Mouse (Mus musculus) embryonic facial prominence, embryonic 11.5 days (tissue): Measurements from ENCODE around the gene Ccdc71. TPM values are rescaled to one million over a fixed set of nuclear protein-coding genes. Genes with fewer than 3 reads are reported as not detected.

ENCODE experiments used
- ATAC-seq: fragments of 200-750 bp; cut with Nextera tagmentation; replicated peaks from 2 replicates; pipeline ENCODE4 v1.8.0; 2017; ENCODE audit warnings: low read depth; ENCODE audit not compliant: insufficient number of reproducible peaks, low FRiP score, low TSS enrichment
- DNase-seq: peaks from one replicate; pipeline ENCODE4 v3.0.0-alpha.2; 2015; ENCODE audit warnings: low spot score
- H3K27ac ChIP-seq: fragments of 300-500 bp; sonication (generic); replicated peaks from 2 replicates; pipeline ENCODE4 v1.5.1; 2014; ENCODE audit warnings: mild to moderate bottlenecking, low read depth, low read length, control low read depth
- H3K27me3 ChIP-seq: fragments of 300-500 bp; sonication (generic); 2 replicates; pipeline ENCODE4 v1.6.1; 2014; ENCODE audit warnings: mild to moderate bottlenecking, low read length, moderate library complexity, mixed read lengths; ENCODE audit not compliant: control insufficient read depth, insufficient read depth
- H3K36me3 ChIP-seq: fragments of 300-500 bp; sonication (generic); replicated peaks from 2 replicates; pipeline ENCODE4 v1.6.1; 2014; ENCODE audit warnings: low read depth, mild to moderate bottlenecking, low read length, moderate library complexity, mixed read lengths; ENCODE audit not compliant: control insufficient read depth, insufficient read depth
- H3K4me1 ChIP-seq: fragments of 300-500 bp; sonication (generic); 2 replicates; pipeline ENCODE4 v1.6.1; 2014; ENCODE audit warnings: low read length, mixed read lengths; ENCODE audit not compliant: control insufficient read depth, insufficient read depth
- H3K4me2 ChIP-seq: fragments of 300-500 bp; sonication (generic); 2 replicates; pipeline ENCODE4 v1.6.1; 2014; ENCODE audit warnings: low read depth, mild to moderate bottlenecking, control low read depth, low read length, moderate library complexity
- H3K4me3 ChIP-seq: fragments of 300-500 bp; sonication (generic); 2 replicates; pipeline ENCODE4 v1.5.1; 2014; ENCODE audit warnings: low read depth, low read length, control low read depth
- H3K9ac ChIP-seq: fragments of 300-500 bp; sonication (generic); replicated peaks from 2 replicates; pipeline ENCODE4 v1.6.1; 2014; ENCODE audit warnings: mild to moderate bottlenecking, control low read depth, low read length
- H3K9me3 ChIP-seq: fragments of 300-500 bp; sonication (generic); replicated peaks from 2 replicates; pipeline ENCODE4 v1.6.1; 2016; ENCODE audit warnings: mild to moderate bottlenecking, low read length, inconsistent platforms, mixed read lengths; ENCODE audit not compliant: control insufficient read depth
- WGBS: fragments of 180-500 bp; shearing (Covaris S2); extraction: QIAGEN DNeasy Blood & Tissue Kit; methylation state at CpG from one replicate; pipeline ENCODE4 v1.1.7; 2014; 5-methylcytosine and 5-hydroxymethylcytosine counted together
- polyA plus RNA-seq: library from polyadenylated mRNA; unstranded; fragments of >200 nt; fragmentation: Nextera tagmentation; extraction: Ambion mirVana; gene quantifications from 2 replicates; pipeline ENCODE4 v1.2.1, GENCODE M21; 2014

Ccdc71 gene
- polyA plus RNA-seq, 1 experiment from 2014 or later: 49.1 TPM

DNA sequence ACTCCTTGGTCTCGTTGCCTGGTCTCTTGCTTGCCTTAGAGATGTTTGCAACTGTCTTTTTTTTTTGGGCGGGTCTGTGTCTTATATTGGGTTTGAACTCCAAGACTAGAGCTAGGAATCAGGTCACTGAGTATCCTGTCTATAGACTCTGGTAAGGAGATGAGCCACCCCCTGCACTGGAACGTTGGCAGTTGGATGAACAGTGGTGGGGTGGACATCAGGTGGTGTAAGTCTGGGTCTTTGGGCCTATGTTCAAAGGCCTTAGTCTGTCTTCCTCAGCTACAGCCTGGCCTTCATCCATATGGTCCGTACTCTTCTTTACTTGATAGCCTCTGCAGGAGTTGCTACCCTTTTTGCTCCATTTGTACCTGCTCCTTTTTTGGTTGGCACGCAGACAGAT, 1.3 kb downstream of the Ccdc71 start:
- peak overlapping the region; percentile 89; the same call in 1 of the 2 replicates for H3K9ac ChIP-seq
- 88% methylated on average over 5 of the region's 5 CpGs for WGBS

DNA sequence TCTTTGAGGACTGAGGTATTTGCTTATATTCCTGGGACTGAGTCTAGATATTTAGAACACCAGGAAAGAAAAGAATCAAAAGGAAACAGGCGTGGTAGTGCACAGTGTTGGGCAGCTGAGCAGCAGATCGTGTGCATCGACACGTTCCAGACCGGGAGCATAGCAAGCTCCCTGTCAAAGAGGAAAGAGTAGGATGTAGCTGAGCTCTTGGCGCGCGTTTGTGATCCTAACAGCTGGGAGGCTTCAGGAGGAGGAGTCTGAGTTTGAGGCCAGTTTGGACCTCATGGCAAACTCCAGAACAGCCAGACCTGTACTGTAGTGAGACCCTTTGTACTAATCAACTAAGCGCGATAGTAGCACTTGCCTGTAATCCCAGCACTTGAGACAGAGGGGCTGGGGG, 1.9 kb downstream of the Ccdc71 start:
- no peak for ATAC-seq
- Histone ChIP-seq H3K9me3 (no peaks in the 10 kb centered on the region), H3K4me3 (no peak overlapping the region), H3K4me1 (no peaks in the 10 kb centered on the region), H3K27me3 (no peaks in the 10 kb centered on the region), H3K9ac (no peak overlapping the region), H3K36me3 (peaks cover 3% of the 10 kb centered on the region; the same call in 1 of the 2 replicates), H3K27ac (no peak overlapping the region), H3K4me2 (no peak overlapping the region)
- 94% methylated on average over 10 of the region's 10 CpGs for WGBS
- DNase-seq: no peak

More for the DNA sequence above, 1.3 kb downstream of the Ccdc71 start:
- H3K4me2 ChIP-seq: peak overlapping the region; percentile 81
- no peaks in the 10 kb centered on the region for H3K9me3 ChIP-seq
- no peaks in the 10 kb centered on the region for H3K27me3 ChIP-seq
- no peaks in the 10 kb centered on the region for H3K4me1 ChIP-seq
- no peak overlapping the region for H3K27ac ChIP-seq
- peak overlapping the region; percentile 94 for H3K4me3 ChIP-seq
- DNase-seq: no peak
- peaks cover 3% of the 10 kb centered on the region; the same call in 1 of the 2 replicates for H3K36me3 ChIP-seq
- ATAC-seq: no peak

DNA sequence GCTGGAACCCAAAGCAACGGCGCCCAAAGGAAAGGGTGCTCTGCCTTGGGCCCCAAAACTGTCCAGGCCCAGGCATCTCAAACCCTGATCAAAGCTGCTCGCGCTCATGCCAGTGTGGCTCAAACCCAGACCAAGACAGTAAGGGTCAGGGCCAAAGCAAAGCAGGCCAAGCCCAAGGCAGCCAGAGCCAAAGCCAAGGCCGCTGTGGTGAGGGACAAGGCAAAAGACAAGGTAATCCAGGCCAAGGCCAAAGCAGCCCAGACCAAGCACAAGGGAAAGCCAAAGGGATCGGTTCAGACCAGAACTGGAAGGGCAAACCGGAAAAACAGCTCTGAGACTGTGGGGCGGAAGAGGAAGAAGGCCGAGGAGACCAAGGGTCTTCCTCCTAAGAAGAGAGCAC, 3.4 kb downstream of the Ccdc71 start:
- H3K27me3 ChIP-seq: no peaks in the 10 kb centered on the region
- DNase-seq (no peak), ATAC-seq (no peak)
- 97% methylated on average over 9 of the region's 9 CpGs for WGBS
- no peak overlapping the region for H3K27ac ChIP-seq
- no peak overlapping the region for H3K9ac ChIP-seq
- no peak overlapping the region for H3K4me2 ChIP-seq
- peaks cover 3% of the 10 kb centered on the region; the same call in 1 of the 2 replicates for H3K36me3 ChIP-seq
- H3K4me3 ChIP-seq: no peak overlapping the region
- H3K9me3 ChIP-seq: no peaks in the 10 kb centered on the region
- H3K4me1 ChIP-seq: no peaks in the 10 kb centered on the region

DNA sequence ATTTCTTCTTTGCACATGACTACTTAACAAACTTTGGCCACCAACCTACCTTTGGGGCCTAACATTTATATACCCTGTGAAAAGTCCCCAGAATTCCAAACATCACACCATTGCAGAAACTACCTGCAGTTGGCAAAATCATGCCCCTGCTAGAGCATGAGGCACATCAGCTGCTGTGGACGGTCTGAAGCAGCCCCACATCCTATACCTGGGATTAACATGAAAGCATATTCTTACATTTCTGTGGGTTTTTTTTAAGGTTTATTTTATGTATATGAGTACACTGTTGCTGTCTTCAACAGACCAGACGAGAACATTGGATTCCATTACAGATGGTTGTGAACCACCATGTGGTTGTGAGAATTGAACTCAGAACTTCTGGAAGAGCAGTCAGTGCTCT, 5.9 kb downstream of the Ccdc71 start:
- no peak overlapping the region for H3K9ac ChIP-seq

DNA sequence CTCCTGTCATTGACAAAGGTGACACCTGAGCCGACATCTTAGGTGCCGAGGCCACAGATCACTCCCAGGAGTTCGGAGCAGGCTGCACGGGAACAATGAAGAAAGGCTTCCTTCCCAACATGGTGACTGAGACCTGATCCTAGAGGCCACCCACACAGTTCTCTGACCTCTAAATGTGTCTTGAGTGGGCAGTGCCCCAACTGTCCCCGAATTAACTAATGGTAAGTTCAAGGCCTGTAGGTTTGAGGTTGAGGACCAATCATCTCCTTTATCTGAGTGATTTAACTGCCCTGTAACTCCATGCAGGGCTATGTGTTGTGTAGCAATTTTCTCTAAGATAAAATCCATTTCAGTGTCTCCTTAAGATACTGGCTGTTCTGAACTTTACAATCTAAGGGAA, 9.1 kb downstream of the Ccdc71 start:
- ATAC-seq: no peak
- H3K4me2 ChIP-seq: no peak overlapping the region
- no peak for DNase-seq
- no peaks in the 10 kb centered on the region for H3K9me3 ChIP-seq
- H3K9ac ChIP-seq: no peak overlapping the region
- H3K27ac ChIP-seq: no peak overlapping the region
- H3K36me3 ChIP-seq: no peaks in the 10 kb centered on the region
- WGBS: 72% methylated on average over 5 of the region's 5 CpGs
- H3K4me3 ChIP-seq: no peak overlapping the region
- no peaks in the 10 kb centered on the region for H3K27me3 ChIP-seq
- no peaks in the 10 kb centered on the region for H3K4me1 ChIP-seq

More for the DNA sequence above, 5.9 kb downstream of the Ccdc71 start:
- no peaks in the 10 kb centered on the region for H3K27me3 ChIP-seq
- no peak overlapping the region for H3K4me2 ChIP-seq
- no peaks in the 10 kb centered on the region for H3K4me1 ChIP-seq
- no peak for DNase-seq
- peaks cover 3% of the 10 kb centered on the region; the same call in 1 of the 2 replicates for H3K36me3 ChIP-seq
- H3K27ac ChIP-seq: no peak overlapping the region
- 94% methylated on average over 2 of the region's 2 CpGs for WGBS
- H3K4me3 ChIP-seq: no peak overlapping the region
- no peaks in the 10 kb centered on the region for H3K9me3 ChIP-seq
- ATAC-seq: no peak

DNA sequence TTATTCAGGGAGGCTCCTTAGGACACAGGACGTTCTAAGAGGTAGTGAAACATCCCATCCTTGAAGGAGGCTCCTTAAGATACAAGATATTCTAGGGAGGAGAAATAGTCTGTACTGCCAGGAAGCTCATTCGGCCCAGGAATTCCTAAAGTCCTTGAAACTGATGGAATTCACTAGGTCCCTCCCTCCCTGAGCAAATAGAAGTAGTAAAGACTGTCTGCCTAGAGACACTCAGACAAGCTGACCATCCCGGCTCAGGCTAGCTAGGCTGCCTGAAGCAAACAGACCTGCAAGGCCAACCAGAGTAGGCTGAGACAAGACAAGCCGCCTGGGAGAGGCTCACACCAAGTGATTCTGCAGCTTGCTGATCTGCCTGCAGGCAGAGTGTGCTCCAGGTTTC, 9.5 kb downstream of the Ccdc71 start:
- H3K27ac ChIP-seq: no peak overlapping the region
- ATAC-seq: no peak
- no peak for DNase-seq
- no peaks in the 10 kb centered on the region for H3K36me3 ChIP-seq
- H3K4me3 ChIP-seq: no peak overlapping the region
- H3K27me3 ChIP-seq: no peaks in the 10 kb centered on the region
- H3K4me2 ChIP-seq: no peak overlapping the region
- H3K9ac ChIP-seq: no peak overlapping the region
- H3K9me3 ChIP-seq: no peaks in the 10 kb centered on the region
- WGBS: 70% methylated on average over 4 of the region's 4 CpGs
- no peaks in the 10 kb centered on the region for H3K4me1 ChIP-seq

DNA sequence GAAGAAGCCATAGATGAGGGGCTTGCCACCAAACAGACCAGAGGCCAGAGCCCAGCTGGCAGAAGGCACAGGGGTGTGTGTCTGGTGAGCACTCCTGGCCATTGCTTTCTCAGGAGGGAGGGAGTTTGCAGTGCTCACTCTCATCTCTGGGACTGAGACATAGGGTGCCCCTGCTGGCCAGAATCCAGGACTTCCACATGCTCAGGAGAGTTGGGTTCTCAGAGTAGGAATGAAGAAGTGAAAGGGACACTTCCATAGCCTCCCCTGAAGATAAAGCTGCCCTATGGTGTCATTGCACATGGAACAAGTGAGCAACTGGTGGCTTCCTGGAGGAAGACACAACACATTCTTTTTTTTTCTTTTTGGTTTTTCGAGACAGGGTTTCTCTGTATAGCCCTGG, 14.2 kb downstream of the Ccdc71 start:
- DNase-seq (no peak), ATAC-seq (no peak)
- Histone ChIP-seq H3K9me3 (no peaks in the 10 kb centered on the region), H3K27ac (no peak overlapping the region), H3K36me3 (no peaks in the 10 kb centered on the region), H3K9ac (no peak overlapping the region), H3K4me2 (no peak overlapping the region), H3K4me3 (no peak overlapping the region), H3K27me3 (no peaks in the 10 kb centered on the region), H3K4me1 (no peaks in the 10 kb centered on the region; the same call in 1 of the 2 replicates)
- 55% methylated on average over 1 of the region's 1 CpGs for WGBS

DNA sequence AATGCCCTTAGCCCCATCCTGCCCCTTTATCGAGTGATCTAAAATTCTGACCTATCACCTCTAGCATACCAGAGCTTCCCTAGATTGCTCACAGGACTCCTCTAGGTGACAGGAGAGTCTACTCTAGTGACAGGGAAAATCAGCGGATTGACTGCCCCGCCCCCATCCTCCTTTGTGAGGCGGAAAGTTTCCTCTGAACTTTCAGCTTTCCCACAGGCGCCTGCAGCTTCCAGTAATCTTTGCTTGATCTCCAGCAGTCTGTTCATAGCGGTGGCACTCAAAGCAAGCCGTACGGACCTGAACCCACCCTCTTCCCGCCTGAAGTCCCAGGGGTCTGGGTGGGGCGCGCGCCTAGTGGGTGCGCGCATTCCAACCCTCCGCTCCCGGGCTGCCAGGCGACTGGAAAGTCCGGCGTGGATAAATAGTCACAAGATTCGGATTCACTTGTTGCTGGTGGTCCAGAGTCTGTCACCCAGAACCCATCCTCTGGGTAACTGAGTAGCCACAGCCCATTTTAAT, 18.4 kb downstream of the Ccdc71 start:
- peak; percentile 63; the same call in 1 of the 2 replicates for ATAC-seq
- no peaks in the 10 kb centered on the region for H3K27me3 ChIP-seq
- H3K4me1 ChIP-seq: peaks cover 4% of the 10 kb centered on the region
- H3K9me3 ChIP-seq: no peaks in the 10 kb centered on the region
- H3K4me2 ChIP-seq: peak overlapping the region; percentile 53
- H3K36me3 ChIP-seq: no peaks in the 10 kb centered on the region
- peak overlapping the region; percentile 76 for H3K27ac ChIP-seq
- H3K4me3 ChIP-seq: peak overlapping the region; percentile 38
- under 1% methylated on average over 20 of the region's 20 CpGs for WGBS
- DNase-seq: peak; percentile 89
- peak overlapping the region; percentile 67 for H3K9ac ChIP-seq
